Mouse (Mus musculus): ENCODE measurements around the gene Lurap1.

DNA sequence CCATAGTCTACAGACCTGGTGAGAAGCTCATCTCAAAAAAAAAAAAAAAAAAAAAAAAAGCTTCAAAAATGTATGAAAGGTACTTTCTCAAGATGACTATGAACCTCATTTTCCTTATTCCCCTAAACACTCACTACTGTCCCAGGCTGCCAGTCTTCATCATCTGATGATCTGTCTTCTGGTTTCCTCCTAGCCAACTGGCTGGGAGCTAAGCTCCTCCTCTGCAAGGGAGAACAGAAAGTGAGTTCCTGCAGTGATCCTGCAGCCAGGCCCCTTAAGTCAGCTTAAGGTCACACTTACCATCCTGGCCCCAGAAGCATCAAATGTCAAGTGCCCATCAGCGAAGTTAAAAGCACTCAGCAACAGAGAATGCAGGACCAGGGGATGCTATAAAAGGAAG, 28.4 kb downstream of the Lurap1 start:
- TF ChIP-seq CTCF (IDR thresholded peaks at IDR 0.05; ENCODE audit: extremely low read depth, insufficient read length, insufficient replicate concordance, low read depth, low read length) (no peak), POLR2A (IDR thresholded peaks at IDR 0.05; ENCODE audit: low read depth, low read length) (no peak)

Measured in small intestine, adult 2 months (tissue).